Mouse (Mus musculus) CH12.LX (cell line): ENCODE measurements around the gene Mpz. TPM values are rescaled to one million over a fixed set of nuclear protein-coding genes. Genes with fewer than 3 reads are reported as not detected.

Experiments
- DNase-seq: peaks from one replicate; pipeline ENCODE4 v3.0.0-alpha.2; 2013; ENCODE audit errors: extremely low read depth
- H3K27ac ChIP-seq: 2 replicates; pipeline ENCODE4 v1.5.1; 2012; ENCODE audit warnings: low read depth, mild to moderate bottlenecking, control low read depth, moderate library complexity; ENCODE audit not compliant: insufficient read depth
- H3K27me3 ChIP-seq: replicated peaks from 2 replicates; pipeline ENCODE3; 2012; ENCODE audit warnings: inconsistent platforms
- H3K36me3 ChIP-seq, 2 experiments: replicated peaks in 1 of 2; 2 replicates each; pipeline versions ENCODE3 to v1.6.1; 2012; ENCODE audit warnings: inconsistent platforms in 1 of 2, low read length in 1 of 2, mild to moderate bottlenecking in 1 of 2, mixed read lengths in 1 of 2, moderate library complexity in 1 of 2; ENCODE audit not compliant: control insufficient read depth in 1 of 2, insufficient read depth in 1 of 2
- H3K4me1 ChIP-seq, 2 experiments: 2 replicates each; pipeline ENCODE4 v1.6.1; 2012; ENCODE audit warnings: inconsistent platforms in 1 of 2, moderate library complexity in 1 of 2; ENCODE audit not compliant: insufficient read depth in 2 of 2, control insufficient read depth in 1 of 2
- H3K4me2 ChIP-seq: 2 replicates; pipeline ENCODE4 v1.6.1; 2012; ENCODE audit warnings: low read depth, mild to moderate bottlenecking, control low read depth; ENCODE audit not compliant: poor library complexity, insufficient read depth, severe bottlenecking
- H3K4me3 ChIP-seq, 3 experiments: fragments of 150-350 bp in 1 of 3; sonication (generic) in 1 of 3; replicated peaks in 1 of 3; 2 replicates each; pipeline versions ENCODE3 to v1.5.1; 2011 to 2012; ENCODE audit warnings: low read depth in 2 of 3, low read length in 2 of 3, mild to moderate bottlenecking in 2 of 3, moderate library complexity in 2 of 3, control low read depth in 1 of 3, improper control_type of control experiment in 1 of 3, inconsistent platforms in 1 of 3, mixed read lengths in 1 of 3; ENCODE audit not compliant: poor library complexity in 1 of 3
- H3K79me2 ChIP-seq: replicated peaks from 2 replicates; pipeline ENCODE4 v1.6.1; 2012; ENCODE audit warnings: mild to moderate bottlenecking, moderate library complexity; ENCODE audit not compliant: control insufficient read depth, poor library complexity, insufficient read depth, severe bottlenecking; ENCODE audit errors: extremely low read depth
- H3K9ac ChIP-seq: 2 replicates; pipeline ENCODE4 v1.6.1; 2012; ENCODE audit warnings: low read depth, mild to moderate bottlenecking, control low read depth, moderate library complexity; ENCODE audit not compliant: insufficient read depth
- H3K9me3 ChIP-seq: replicated peaks from 2 replicates; pipeline ENCODE3; 2012; ENCODE audit warnings: low read length, inconsistent platforms, mixed read lengths
- BHLHE40 ChIP-seq: IDR thresholded peaks from 2 replicates; pipeline ENCODE4 v1.6.1; 2011; ENCODE audit warnings: mild to moderate bottlenecking, low read depth, low read length, improper control_type of control experiment
- CHD1 ChIP-seq: IDR thresholded peaks from 2 replicates; pipeline ENCODE4 v1.6.1; 2012; ENCODE audit warnings: low read depth, low read length, improper control_type of control experiment, inconsistent platforms
- CHD2 ChIP-seq: IDR thresholded peaks from 2 replicates; pipeline ENCODE4 v1.6.1; 2011; ENCODE audit warnings: low read length, improper control_type of control experiment
- CTCF ChIP-seq, 2 experiments: IDR thresholded peaks in 1 of 2; conservative IDR thresholded peaks in 1 of 2; 2 replicates each; pipeline ENCODE4 v1.5.1; 2011 to 2012; ENCODE audit warnings: low read depth in 2 of 2, low read length in 2 of 2, improper control_type of control experiment in 1 of 2, inconsistent platforms in 1 of 2, mild to moderate bottlenecking in 1 of 2, moderate library complexity in 1 of 2
- EP300 ChIP-seq: IDR thresholded peaks from 2 replicates; pipeline ENCODE4 v1.6.1; 2011; ENCODE audit warnings: low read length, improper control_type of control experiment
- GABPA ChIP-seq: IDR thresholded peaks from 2 replicates; pipeline ENCODE4 v1.6.1; 2012; ENCODE audit warnings: low read depth, low read length, improper control_type of control experiment, inconsistent platforms; ENCODE audit not compliant: insufficient replicate concordance
- HCFC1 ChIP-seq: IDR thresholded peaks from 2 replicates; pipeline ENCODE4 v1.6.1; 2012; ENCODE audit warnings: low read depth, mild to moderate bottlenecking, inconsistent platforms, low read length, improper control_type of control experiment
- KAT2A ChIP-seq: IDR thresholded peaks from 2 replicates; pipeline ENCODE4 v1.6.1; 2012; ENCODE audit warnings: low read length, improper control_type of control experiment, inconsistent platforms; ENCODE audit not compliant: insufficient replicate concordance
- MAFK ChIP-seq: IDR thresholded peaks from 2 replicates; pipeline ENCODE4 v1.6.1; 2011; ENCODE audit warnings: low read length, improper control_type of control experiment; ENCODE audit not compliant: insufficient replicate concordance
- MAX ChIP-seq: IDR thresholded peaks from 2 replicates; pipeline ENCODE4 v1.6.1; 2011; ENCODE audit warnings: low read length, improper control_type of control experiment
- MXI1 ChIP-seq: IDR thresholded peaks from 2 replicates; pipeline ENCODE4 v1.6.1; 2011; ENCODE audit warnings: mild to moderate bottlenecking, low read depth, low read length, improper control_type of control experiment
- PAX5 ChIP-seq: IDR thresholded peaks from 2 replicates; pipeline ENCODE4 v1.6.1; 2012; ENCODE audit warnings: low read length, inconsistent platforms, mixed read lengths
- POLR2A ChIP-seq: IDR thresholded peaks from 2 replicates; pipeline ENCODE4 v1.6.1; 2011; ENCODE audit warnings: low read depth, mild to moderate bottlenecking, improper control_type of control experiment, low read length
- POLR2AphosphoS2 ChIP-seq: IDR thresholded peaks from 2 replicates; pipeline ENCODE4 v1.6.1; 2011; ENCODE audit warnings: low read depth, low read length, improper control_type of control experiment
- RCOR1 ChIP-seq: conservative IDR thresholded peaks from 2 replicates; pipeline ENCODE4 v1.6.1; 2012; ENCODE audit warnings: low read depth, mild to moderate bottlenecking, inconsistent platforms, low read length, improper control_type of control experiment
- SMC3 ChIP-seq: IDR thresholded peaks from 2 replicates; pipeline ENCODE4 v1.6.1; 2011; ENCODE audit warnings: low read depth, low read length, improper control_type of control experiment
- TCF12 ChIP-seq: IDR thresholded peaks from 2 replicates; pipeline ENCODE4 v1.6.1; 2014; ENCODE audit warnings: low read depth, mild to moderate bottlenecking, inconsistent platforms, low read length, improper control_type of control experiment
- UBTF ChIP-seq: IDR thresholded peaks from 2 replicates; pipeline ENCODE4 v1.6.1; 2012; ENCODE audit warnings: low read depth, mild to moderate bottlenecking, inconsistent platforms, low read length, improper control_type of control experiment, moderate library complexity
- ZC3H11A ChIP-seq: IDR thresholded peaks from 2 replicates; pipeline ENCODE4 v1.6.1; 2012; ENCODE audit warnings: low read depth, mild to moderate bottlenecking, inconsistent platforms, low read length, improper control_type of control experiment
- ZMIZ1 ChIP-seq: IDR thresholded peaks from 2 replicates; pipeline ENCODE4 v1.6.1; 2012; ENCODE audit warnings: low read depth, mild to moderate bottlenecking, inconsistent platforms, low read length, improper control_type of control experiment
- ZNF384 ChIP-seq: IDR thresholded peaks from 2 replicates; pipeline ENCODE4 v1.6.1; 2012; ENCODE audit warnings: low read depth, low read length, improper control_type of control experiment, inconsistent platforms
- dilution Hi-C: fragments of 300-500 bp; cut with MboI; formaldehyde crosslinking; loops from 2 replicates; pipeline ENCODE4 v1.14.3; 2020; ENCODE audit warnings: low sequenced_read_pairs; ENCODE audit not compliant: extremely low pct_unique_long_range_greater_than_20kb, extremely low pct_ligation_motif_present
- in situ Hi-C: fragments of 300-500 bp; cut with MboI; formaldehyde crosslinking; loops from 3 replicates; pipeline ENCODE4 v1.14.3; 2019; ENCODE audit warnings: low sequenced_read_pairs, low pct_ligation_motif_present, low pct_unique_long_range_greater_than_20kb, mixed read lengths
- polyA plus RNA-seq: library from polyadenylated mRNA; unstranded; fragments of >175 nt; gene quantifications from 2 replicates; pipeline ENCODE4 v1.2.1, GENCODE M21; 2012; ENCODE audit warnings: low read depth; ENCODE audit not compliant: insufficient read length
- total RNA-seq, 2 experiments: library from RNA; depleted of rRNA; stranded (reverse); fragments of 300-350 nt in 1 of 2; fragments of >200 nt in 1 of 2; gene quantifications; 2 replicates each; pipeline ENCODE4 v1.2.3; 2012 to 2014

Mpz gene
- total and polyA plus RNA-seq, 3 experiments = 0.21 to 0.49 TPM; not detected in 1

DNA sequence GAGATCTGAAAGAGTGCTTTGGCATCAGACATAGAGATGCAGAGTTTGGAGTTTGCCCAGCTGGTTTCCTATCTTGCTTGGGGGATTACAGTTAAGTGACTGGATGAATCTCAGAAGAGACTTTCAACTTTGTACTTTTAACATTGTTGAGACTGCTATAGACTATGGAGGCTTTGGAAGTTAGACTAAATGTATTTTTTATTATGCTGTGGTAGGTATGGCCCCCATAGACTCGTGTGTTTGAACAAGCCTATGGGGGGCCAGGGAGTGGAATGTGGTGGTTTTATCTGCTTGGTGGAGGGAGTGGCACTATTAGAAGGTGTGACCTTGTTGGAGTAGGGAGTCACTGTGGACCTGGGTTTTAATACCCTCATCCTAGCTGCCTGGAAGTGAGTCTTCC, 49.0 kb downstream of the Mpz start:
- in situ Hi-C loops (no loop called here), dilution Hi-C loops (no loop called here)
- H3K27ac ChIP-seq = no peak overlapping the region
- H3K4me2 ChIP-seq = no peak overlapping the region
- H3K4me3 ChIP-seq = no peak overlapping the region
- peaks cover 39% of the 10 kb centered on the region for H3K27me3 ChIP-seq
- no peaks in the 10 kb centered on the region for H3K36me3 ChIP-seq
- DNase-seq = no peak
- no peaks in the 10 kb centered on the region for H3K9me3 ChIP-seq
- no peaks in the 10 kb centered on the region for H3K4me1 ChIP-seq
- TF ChIP-seq GABPA (no peak), CHD1 (no peak), MXI1 (no peak), POLR2AphosphoS2 (no peak), UBTF (no peak), ZC3H11A (no peak)
- H3K79me2 ChIP-seq = no peaks in the 10 kb centered on the region
- no peak overlapping the region for H3K9ac ChIP-seq

DNA sequence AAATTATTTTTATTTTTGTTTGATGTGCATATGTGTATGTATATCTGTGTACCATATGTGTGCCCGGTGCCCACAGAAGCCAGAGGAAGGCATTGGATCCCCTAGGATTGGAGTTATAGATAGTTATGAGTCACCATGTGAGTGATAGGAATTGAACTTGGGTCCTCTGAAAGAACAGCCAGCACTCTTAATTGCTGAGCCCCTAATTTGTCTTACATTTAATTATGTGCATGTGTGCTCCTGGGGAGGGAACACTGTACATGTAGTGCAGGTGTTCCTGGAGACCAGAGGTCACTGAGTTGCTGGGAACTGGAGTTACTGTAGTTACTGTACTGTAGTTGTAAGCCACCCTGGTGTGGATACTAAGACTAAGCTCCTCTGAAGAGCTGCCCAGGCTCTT, 50.3 kb downstream of the Mpz start:
- Histone ChIP-seq H3K27me3 (peaks cover 35% of the 10 kb centered on the region), H3K4me1 (no peaks in the 10 kb centered on the region), H3K27ac (no peak overlapping the region), H3K36me3 (no peaks in the 10 kb centered on the region), H3K79me2 (no peaks in the 10 kb centered on the region), H3K4me2 (no peak overlapping the region), H3K9me3 (no peaks in the 10 kb centered on the region), H3K4me3 (no peak overlapping the region), H3K9ac (no peak overlapping the region)
- in situ Hi-C loops = no loop called here
- dilution Hi-C loops = no loop called here
- no peak for TF ChIP-seq ZMIZ1
- TF ChIP-seq BHLHE40 = no peak
- no peak for TF ChIP-seq MAX
- TF ChIP-seq TCF12 = no peak
- no peak for TF ChIP-seq MAFK
- DNase-seq = no peak

DNA sequence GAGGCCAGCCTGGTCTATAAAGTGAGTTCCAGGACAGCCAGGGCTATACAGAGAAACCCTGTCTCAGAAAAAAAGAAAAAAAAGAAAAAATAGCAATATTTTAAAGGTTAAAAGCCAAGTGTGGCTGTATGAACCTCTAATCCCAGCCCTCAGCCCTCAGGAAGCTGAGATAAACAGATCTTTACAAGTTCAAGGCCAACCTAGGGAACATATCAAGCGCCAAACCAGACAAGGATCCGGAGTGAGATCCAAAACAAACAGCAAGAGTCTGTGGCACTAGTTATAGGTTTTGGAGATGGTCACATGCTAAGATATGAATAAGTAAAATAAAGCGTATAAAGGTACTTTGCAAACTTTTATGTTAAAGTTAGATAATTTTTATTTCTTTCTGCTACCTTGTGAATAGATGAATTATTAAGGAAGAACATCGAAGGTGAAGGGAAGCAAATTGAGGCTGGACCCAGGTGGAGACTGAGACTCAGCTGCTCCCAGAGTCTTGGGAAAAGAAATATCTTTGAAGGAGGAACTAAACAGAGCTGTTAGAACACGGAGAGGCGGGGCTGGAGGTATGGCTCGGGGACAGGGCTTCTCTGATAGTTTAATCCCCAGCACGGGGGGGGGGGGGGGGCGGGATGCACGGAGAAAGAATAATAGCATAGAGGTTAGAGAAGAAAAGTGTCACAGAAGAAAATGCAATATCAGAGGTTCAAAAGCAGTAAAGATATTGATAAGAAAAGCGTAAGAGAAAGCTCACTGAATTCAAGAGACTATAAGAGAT, 53.1 kb downstream of the Mpz start:
- H3K79me2 ChIP-seq = no peaks in the 10 kb centered on the region
- no peak for TF ChIP-seq MAX
- TF ChIP-seq RCOR1 = no peak
- TF ChIP-seq CTCF (conservative IDR thresholded peaks at IDR 0.05 in 1 of 2, IDR thresholded peaks at IDR 0.05 in 1 of 2; ENCODE audit: low read depth in 2 of 2, low read length in 2 of 2) = no peak
- TF ChIP-seq HCFC1 = no peak
- no peak for TF ChIP-seq KAT2A
- no peak for TF ChIP-seq POLR2A
- TF ChIP-seq MXI1 = no peak
- TF ChIP-seq PAX5 = no peak
- no peak for TF ChIP-seq ZNF384
- TF ChIP-seq EP300 = no peak
- TF ChIP-seq CHD1 = no peak
- TF ChIP-seq GABPA = no peak
- no peak for TF ChIP-seq CHD2
- TF ChIP-seq SMC3 = no peak
- no peak overlapping the region for H3K27ac ChIP-seq
- H3K27me3 ChIP-seq = peaks cover 32% of the 10 kb centered on the region
- H3K4me2 ChIP-seq = no peak overlapping the region
- dilution Hi-C loops (no loop called here), in situ Hi-C loops (no loop called here)
- no peaks in the 10 kb centered on the region for H3K36me3 ChIP-seq
- H3K4me3 ChIP-seq = no peak overlapping the region
- H3K4me1 ChIP-seq = no peaks in the 10 kb centered on the region
- no peak for DNase-seq
- peaks cover 5% of the 10 kb centered on the region for H3K9me3 ChIP-seq
- H3K9ac ChIP-seq = no peak overlapping the region
